Mouse (Mus musculus): ENCODE data around the gene Exoc2. TPM values are rescaled to one million over a fixed set of nuclear protein-coding genes. Genes with fewer than 3 reads are reported as not detected.

The Exoc2 gene
- total and polyA plus RNA-seq, 2 experiments = 3.3 to 10.9 TPM

DNA sequence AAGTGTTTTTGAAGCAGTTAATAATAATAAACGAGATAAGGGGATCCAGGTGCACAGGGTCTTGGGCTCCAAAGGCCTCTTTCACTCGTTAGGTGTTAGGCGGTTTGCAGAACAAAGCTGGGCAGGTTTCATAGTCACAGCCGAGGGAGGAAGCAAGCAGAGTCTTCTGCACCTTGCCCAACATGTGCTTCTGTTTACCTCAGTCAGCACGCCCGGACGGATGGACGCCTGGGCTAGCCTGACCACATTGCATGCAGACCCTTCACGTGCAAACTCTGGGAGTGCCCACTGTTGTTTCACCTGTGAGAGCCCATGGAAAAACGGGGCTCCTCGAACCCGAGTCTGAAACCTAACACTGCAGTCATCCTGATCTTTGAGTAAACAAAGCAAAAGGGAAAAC, 30.6 kb upstream of the Exoc2 start:
- TF ChIP-seq CTCF (IDR thresholded peaks at IDR 0.05; ENCODE audit: low read depth, low read length) (no peak), POLR2A (IDR thresholded peaks at IDR 0.05; ENCODE audit: extremely low read depth, insufficient read depth, low read length) (no peak)
- H3K27me3 ChIP-seq (ENCODE audit: control insufficient read depth, insufficient read depth, low read length) = no peaks in the 10 kb centered on the region
- WGBS = 35% methylated on average over 12 of the region's 12 CpGs
- H3K36me3 ChIP-seq (ENCODE audit: control insufficient read depth, insufficient read depth, low read length) = no peaks in the 10 kb centered on the region
- DNase-seq (ENCODE audit: extremely low read depth, low read depth, low spot score) = no peak
- H3K79me2 ChIP-seq (ENCODE audit: control insufficient read depth, insufficient read depth, low read length) = no peaks in the 10 kb centered on the region
- no peak overlapping the region for H3K4me3 ChIP-seq (ENCODE audit: insufficient read depth, low read depth, low read length)
- H3K27ac ChIP-seq (replicated peaks; ENCODE audit: insufficient read depth, low read depth, low read length) = no peak overlapping the region
- H3K4me1 ChIP-seq (ENCODE audit: control insufficient read depth, insufficient read depth, low read length) = no peaks in the 10 kb centered on the region
- no peak overlapping the region for H3K9ac ChIP-seq (ENCODE audit: low read depth, low read length)

DNA sequence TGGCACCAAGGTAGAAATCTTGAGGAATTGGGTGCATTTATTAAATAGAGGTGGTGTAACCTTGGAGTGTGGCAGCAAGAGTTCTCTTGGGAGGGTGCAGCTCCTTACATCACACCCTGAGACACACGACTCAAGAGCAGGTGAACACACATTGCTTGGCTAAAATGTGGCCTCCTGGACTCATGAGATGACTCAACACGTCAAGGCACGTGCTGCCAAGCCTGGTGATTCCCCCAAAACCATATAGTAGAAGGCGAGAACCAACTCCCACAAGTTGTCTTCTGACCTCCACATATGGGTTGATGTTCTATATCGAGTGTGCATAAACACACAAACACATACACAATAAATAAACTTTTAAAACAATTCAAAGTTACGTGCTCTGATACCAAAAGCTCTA, 25.9 kb upstream of the Exoc2 start:
- WGBS = 79% methylated on average over 6 of the region's 6 CpGs
- Histone ChIP-seq H3K79me2 (ENCODE audit: control insufficient read depth, insufficient read depth, low read length) (no peaks in the 10 kb centered on the region), H3K27me3 (ENCODE audit: control insufficient read depth, insufficient read depth, low read length) (no peaks in the 10 kb centered on the region), H3K4me3 (ENCODE audit: insufficient read depth, low read depth, low read length) (no peak overlapping the region), H3K4me1 (ENCODE audit: control insufficient read depth, insufficient read depth, low read length) (no peaks in the 10 kb centered on the region), H3K27ac (replicated peaks; ENCODE audit: insufficient read depth, low read depth, low read length) (no peak overlapping the region), H3K9ac (ENCODE audit: low read depth, low read length) (no peak overlapping the region), H3K36me3 (ENCODE audit: control insufficient read depth, insufficient read depth, low read length) (no peaks in the 10 kb centered on the region)
- TF ChIP-seq POLR2A (IDR thresholded peaks at IDR 0.05; ENCODE audit: extremely low read depth, insufficient read depth, low read length) = no peak
- TF ChIP-seq CTCF (IDR thresholded peaks at IDR 0.05; ENCODE audit: low read depth, low read length) = no peak
- no peak for DNase-seq (ENCODE audit: extremely low read depth, low read depth, low spot score)

DNA sequence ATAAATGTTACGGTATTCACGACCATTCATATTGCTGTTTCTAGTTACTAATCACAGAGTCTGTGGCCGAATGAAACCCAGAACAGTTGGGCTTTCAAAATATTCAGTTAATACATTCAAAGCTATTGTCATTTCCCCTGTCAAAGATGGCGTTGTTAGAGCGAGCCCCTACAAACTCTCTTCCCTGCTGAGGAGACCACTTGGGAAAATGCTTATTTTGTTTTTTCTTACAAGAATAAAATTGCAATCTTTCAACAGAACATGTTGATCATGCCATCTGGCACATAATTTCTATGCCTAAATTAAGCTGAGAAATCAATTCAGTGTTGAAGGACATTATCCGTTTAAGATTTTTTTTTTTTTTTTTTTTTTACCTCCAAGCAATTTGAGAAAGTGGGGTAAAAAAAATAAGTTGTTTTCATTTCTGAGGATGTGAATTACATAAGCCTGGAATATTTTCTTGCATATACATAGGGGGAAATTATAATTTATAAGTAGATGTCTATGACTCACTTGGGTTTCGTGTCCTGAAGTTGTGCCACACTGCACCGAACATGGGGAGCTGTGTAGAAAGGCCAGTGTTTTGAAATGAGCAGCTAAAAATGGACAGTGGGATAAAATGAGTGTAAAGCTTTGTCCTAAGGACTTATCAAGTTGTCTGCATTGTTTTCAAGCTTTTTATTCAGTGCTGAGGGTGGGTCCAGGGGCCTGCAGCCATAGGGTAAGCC, 23.8 kb upstream of the Exoc2 start:
- 88% methylated on average over 8 of the region's 8 CpGs for WGBS
- no peak for TF ChIP-seq POLR2A (IDR thresholded peaks at IDR 0.05; ENCODE audit: extremely low read depth, insufficient read depth, low read length)
- no peak for TF ChIP-seq CTCF (IDR thresholded peaks at IDR 0.05; ENCODE audit: low read depth, low read length)

DNA sequence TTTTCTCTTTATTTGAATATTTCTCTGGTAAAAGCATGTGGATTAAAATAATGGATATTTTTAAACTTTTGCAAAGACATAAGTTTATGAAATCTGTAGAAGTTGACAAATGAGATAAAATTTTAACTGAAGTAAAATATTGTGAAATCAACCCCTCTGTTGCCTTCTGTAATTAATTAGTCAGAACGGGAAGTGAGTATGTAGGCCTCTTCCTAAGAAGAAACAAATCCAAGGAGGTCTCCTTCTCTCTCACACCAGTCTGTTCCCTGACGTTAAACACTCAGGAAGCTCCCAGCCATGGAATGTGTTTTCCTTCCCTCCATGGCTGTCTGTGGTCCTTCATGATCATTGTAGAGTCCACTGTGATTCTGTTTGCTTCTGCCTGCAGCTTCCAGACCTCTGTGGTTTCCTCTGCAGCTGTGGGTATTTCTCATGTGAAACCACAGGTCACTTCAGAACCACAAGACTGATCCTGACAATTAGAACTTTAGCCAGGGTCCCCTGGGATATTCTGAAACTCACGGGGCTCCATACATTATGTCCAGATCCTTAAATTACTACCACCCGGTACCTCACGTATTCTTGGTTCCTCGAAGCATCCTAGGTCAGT, 20.5 kb upstream of the Exoc2 start:
- Histone ChIP-seq H3K4me3 (ENCODE audit: insufficient read depth, low read depth, low read length) (no peak overlapping the region), H3K27ac (replicated peaks; ENCODE audit: insufficient read depth, low read depth, low read length) (no peak overlapping the region), H3K79me2 (ENCODE audit: control insufficient read depth, insufficient read depth, low read length) (no peaks in the 10 kb centered on the region), H3K27me3 (ENCODE audit: control insufficient read depth, insufficient read depth, low read length) (no peaks in the 10 kb centered on the region), H3K9ac (ENCODE audit: low read depth, low read length) (no peak overlapping the region), H3K36me3 (ENCODE audit: control insufficient read depth, insufficient read depth, low read length) (no peaks in the 10 kb centered on the region), H3K4me1 (ENCODE audit: control insufficient read depth, insufficient read depth, low read length) (no peaks in the 10 kb centered on the region)
- 84% methylated on average over 6 of the region's 6 CpGs for WGBS
- TF ChIP-seq POLR2A (IDR thresholded peaks at IDR 0.05; ENCODE audit: extremely low read depth, insufficient read depth, low read length) (no peak), CTCF (IDR thresholded peaks at IDR 0.05; ENCODE audit: low read depth, low read length) (no peak)
- no peak for DNase-seq (ENCODE audit: extremely low read depth, low read depth, low spot score)

More for the DNA sequence above, 23.8 kb upstream of the Exoc2 start:
- Histone ChIP-seq H3K4me1 (ENCODE audit: control insufficient read depth, insufficient read depth, low read length) (no peaks in the 10 kb centered on the region), H3K9ac (ENCODE audit: low read depth, low read length) (no peak overlapping the region), H3K4me3 (ENCODE audit: insufficient read depth, low read depth, low read length) (no peak overlapping the region), H3K27ac (replicated peaks; ENCODE audit: insufficient read depth, low read depth, low read length) (no peak overlapping the region), H3K79me2 (ENCODE audit: control insufficient read depth, insufficient read depth, low read length) (no peaks in the 10 kb centered on the region), H3K27me3 (ENCODE audit: control insufficient read depth, insufficient read depth, low read length) (no peaks in the 10 kb centered on the region), H3K36me3 (ENCODE audit: control insufficient read depth, insufficient read depth, low read length) (no peaks in the 10 kb centered on the region)
- no peak for DNase-seq (ENCODE audit: extremely low read depth, low read depth, low spot score)

DNA sequence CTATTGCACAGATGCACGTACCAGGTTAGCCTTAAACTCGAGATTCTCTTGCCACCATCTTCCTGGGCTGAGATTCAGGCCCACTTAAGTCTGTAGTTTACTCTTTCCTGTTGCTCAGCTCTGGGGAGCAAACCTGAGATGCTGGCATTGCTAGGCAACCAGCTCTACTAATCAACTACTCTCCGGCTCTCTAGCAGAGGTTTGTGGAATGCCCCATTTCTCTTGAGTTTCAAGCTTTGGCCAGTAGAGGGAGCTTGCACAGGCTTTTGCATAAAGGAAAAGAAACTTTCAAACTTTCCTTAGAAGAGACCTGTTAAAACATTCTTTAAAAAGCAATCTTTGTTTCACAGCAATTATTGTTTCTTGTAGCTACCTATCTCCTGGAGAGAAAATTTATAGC, 19.9 kb upstream of the Exoc2 start:
- Histone ChIP-seq H3K4me3 (ENCODE audit: insufficient read depth, low read depth, low read length) (no peak overlapping the region), H3K9ac (ENCODE audit: low read depth, low read length) (no peak overlapping the region), H3K4me1 (ENCODE audit: control insufficient read depth, insufficient read depth, low read length) (no peaks in the 10 kb centered on the region), H3K79me2 (ENCODE audit: control insufficient read depth, insufficient read depth, low read length) (no peaks in the 10 kb centered on the region), H3K27me3 (ENCODE audit: control insufficient read depth, insufficient read depth, low read length) (no peaks in the 10 kb centered on the region), H3K27ac (replicated peaks; ENCODE audit: insufficient read depth, low read depth, low read length) (no peak overlapping the region), H3K36me3 (ENCODE audit: control insufficient read depth, insufficient read depth, low read length) (no peaks in the 10 kb centered on the region)
- TF ChIP-seq POLR2A (IDR thresholded peaks at IDR 0.05; ENCODE audit: extremely low read depth, insufficient read depth, low read length) (no peak), CTCF (IDR thresholded peaks at IDR 0.05; ENCODE audit: low read depth, low read length) (peak; percentile 35)
- DNase-seq (ENCODE audit: extremely low read depth, low read depth, low spot score) = peak; percentile 34
- 32% methylated on average over 3 of the region's 3 CpGs for WGBS

DNA sequence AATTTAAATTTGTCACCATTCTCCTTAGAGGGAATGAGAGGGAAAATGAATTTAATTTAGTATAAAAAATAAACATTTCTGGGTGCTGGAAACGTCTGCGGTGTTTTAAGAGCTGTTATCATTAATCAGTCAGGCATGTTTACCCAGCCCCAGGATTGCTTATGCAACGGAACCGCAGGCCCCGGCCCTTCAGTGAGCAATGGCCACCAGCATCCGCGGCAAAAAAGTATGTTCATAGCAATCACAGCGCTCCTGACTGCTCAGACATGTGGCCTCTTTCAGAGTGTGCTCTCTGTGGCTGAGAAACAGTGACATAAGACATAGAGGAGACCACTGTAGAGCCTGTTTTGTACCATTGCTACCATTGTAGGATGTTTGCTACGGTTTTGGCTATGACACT, 16.3 kb upstream of the Exoc2 start:
- Histone ChIP-seq H3K27me3 (ENCODE audit: control insufficient read depth, insufficient read depth, low read length) (no peaks in the 10 kb centered on the region), H3K4me1 (ENCODE audit: control insufficient read depth, insufficient read depth, low read length) (peaks cover 2% of the 10 kb centered on the region; the same call in 1 of the 2 replicates), H3K36me3 (ENCODE audit: control insufficient read depth, insufficient read depth, low read length) (no peaks in the 10 kb centered on the region), H3K9ac (ENCODE audit: low read depth, low read length) (no peak overlapping the region), H3K27ac (replicated peaks; ENCODE audit: insufficient read depth, low read depth, low read length) (no peak overlapping the region), H3K79me2 (ENCODE audit: control insufficient read depth, insufficient read depth, low read length) (no peaks in the 10 kb centered on the region), H3K4me3 (ENCODE audit: insufficient read depth, low read depth, low read length) (no peak overlapping the region)
- no peak for TF ChIP-seq CTCF (IDR thresholded peaks at IDR 0.05; ENCODE audit: low read depth, low read length)
- TF ChIP-seq POLR2A (IDR thresholded peaks at IDR 0.05; ENCODE audit: extremely low read depth, insufficient read depth, low read length) = no peak
- no peak for DNase-seq (ENCODE audit: extremely low read depth, low read depth, low spot score)
- 41% methylated on average over 9 of the region's 9 CpGs for WGBS
